Mouse (Mus musculus): ENCODE measurements at regions not wholly inside any gene's neighbourhood (a gene's known extent, or its start where the extent isn't known, plus 50 kb on each side); places are given as distances from the start of the nearest gene placed in this dataset.

GRCm38 (mm10) chr3:49096118-49096517 is 661.0 kb downstream of the Pcdh18 start:
- DNase-seq (ENCODE audit: low spot score in 2 of 2), result no peak

DNA sequence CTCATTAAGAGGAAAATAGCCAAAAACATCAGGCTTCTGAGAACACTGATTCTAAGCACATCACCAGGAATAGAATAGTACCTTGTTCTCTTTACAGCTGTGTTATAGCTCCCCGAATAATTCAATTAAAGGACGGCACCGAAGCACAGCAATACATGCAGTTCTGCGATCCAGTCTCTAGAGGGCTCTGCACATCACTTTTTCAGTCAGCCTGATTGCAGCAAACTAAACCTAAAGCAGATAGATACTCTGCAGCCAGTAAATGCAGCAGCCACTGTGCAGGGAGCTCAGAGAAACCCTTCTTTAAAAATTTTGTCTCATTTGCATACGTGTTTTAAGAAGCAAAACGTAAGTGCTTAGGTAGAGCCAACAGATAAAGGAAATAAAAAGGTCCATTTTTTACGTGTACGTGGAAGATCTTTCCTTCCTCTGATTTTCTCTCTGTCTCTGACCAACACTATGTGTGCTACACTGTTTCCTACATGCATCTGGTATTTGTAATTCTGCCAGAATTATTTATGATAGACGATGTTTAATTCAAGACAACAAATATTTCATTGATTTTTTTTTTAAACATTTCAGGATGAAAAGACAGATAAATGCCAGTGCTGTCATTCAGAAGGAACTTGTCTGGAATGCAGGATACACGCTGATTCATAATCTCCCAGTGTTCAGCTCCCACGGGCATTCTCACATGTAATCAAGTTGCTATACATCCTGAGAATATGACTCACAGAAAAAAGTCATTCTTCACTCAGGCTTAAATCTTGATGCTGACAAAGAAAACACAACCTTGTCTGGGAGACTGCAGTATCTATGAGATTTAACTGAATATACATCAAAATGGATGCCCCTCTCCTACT is 663.1 kb downstream of the Pcdh18 start:
- peak; percentile 27 to 79 for DNase-seq (ENCODE audit: low spot score in 2 of 2)

- DNase-seq (ENCODE audit: low spot score in 2 of 2), result no peak
These were observed 688.3 kb downstream of the Pcdh18 start for GRCm38 (mm10) chr3:49068801-49069200.

DNA sequence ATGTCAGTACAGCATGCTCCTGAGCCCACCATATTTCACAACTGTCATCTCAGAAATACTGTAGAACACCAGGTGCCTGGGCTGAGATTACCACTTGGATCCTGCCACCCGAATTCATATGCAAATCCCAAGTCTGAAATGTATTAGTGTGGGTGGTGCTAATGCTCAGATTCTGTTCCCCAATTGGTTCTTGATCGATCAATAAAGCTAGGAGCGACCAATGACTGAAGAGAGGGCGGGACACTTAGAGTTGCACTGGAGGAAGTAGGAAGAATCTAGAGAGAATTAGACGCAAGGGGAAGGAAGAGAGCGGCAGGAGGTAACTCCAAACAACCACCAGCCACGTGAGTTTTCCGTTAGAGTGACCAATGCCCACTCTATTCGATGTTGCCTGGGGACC is 695.0 kb downstream of the Pcdh18 start:
- DNase-seq (ENCODE audit: low spot score in 2 of 2), result no peak

GRCm38 (mm10) chr3:49032981-49033380 is 724.1 kb downstream of the Pcdh18 start:
- peak in 1 of 2 experiments; percentile 1 for DNase-seq (ENCODE audit: low spot score in 2 of 2)

DNA sequence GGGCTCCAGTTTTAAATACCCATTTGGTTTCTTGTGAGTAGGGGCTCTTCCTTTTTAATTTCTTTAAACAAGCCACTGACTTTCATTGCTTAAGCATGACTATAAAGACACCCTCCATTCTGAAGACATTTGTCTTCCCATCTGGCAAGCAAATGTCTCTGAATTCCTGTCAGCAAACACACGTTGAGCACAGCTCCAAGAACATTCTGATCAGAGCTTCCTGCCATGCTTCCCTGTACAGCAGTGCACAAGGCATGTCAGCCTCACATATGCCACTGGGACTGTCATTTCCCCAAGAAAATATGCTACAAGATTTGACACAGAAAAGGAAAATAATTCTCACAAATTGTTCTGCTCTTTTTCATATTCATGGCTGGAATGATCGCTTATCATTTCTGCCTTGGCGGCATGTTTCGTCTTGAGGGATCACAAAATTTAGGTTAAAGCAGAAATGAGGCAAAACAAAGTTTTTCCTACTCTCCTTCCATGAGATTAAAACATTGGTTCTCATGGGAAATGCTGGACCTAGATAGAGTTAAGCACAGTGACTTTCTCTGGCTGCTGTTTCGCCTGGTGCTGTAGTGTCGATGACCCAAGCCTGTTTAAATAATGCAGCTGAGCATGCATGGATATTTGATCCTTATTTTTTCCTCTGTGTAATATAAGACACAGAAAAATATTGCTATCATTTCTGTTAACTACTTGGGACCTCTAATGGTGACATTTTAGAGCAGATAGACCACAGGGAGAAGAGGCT is 747.7 kb downstream of the Pcdh18 start:
- DNase-seq (ENCODE audit: low spot score in 2 of 2), result no peak
